Mouse (Mus musculus) embryonic facial prominence, embryonic 13.5 days (tissue): Measurements from ENCODE around the gene Slc22a12. TPM values are rescaled to one million over a fixed set of nuclear protein-coding genes. Genes with fewer than 3 reads are reported as not detected.
A peak's percentile ranks its signal among the peaks of the same experiment; 100 is the strongest.

ENCODE experiments used
- ATAC-seq: fragments of 200-750 bp; cut with Nextera tagmentation; 2 replicates; pipeline ENCODE4 v1.8.0; 2017; ENCODE audit warnings: low read depth; ENCODE audit not compliant: insufficient number of reproducible peaks, insufficient read depth, low FRiP score, low TSS enrichment
- H3K27ac ChIP-seq: fragments of 300-500 bp; sonication (generic); 2 replicates; pipeline ENCODE4 v1.5.1; 2015; ENCODE audit warnings: moderate library complexity, mild to moderate bottlenecking, inconsistent platforms
- H3K27me3 ChIP-seq: fragments of 300-500 bp; sonication (generic); 2 replicates; pipeline ENCODE4 v1.6.1; 2015; ENCODE audit warnings: mild to moderate bottlenecking, inconsistent platforms
- H3K36me3 ChIP-seq: fragments of 300-500 bp; sonication (generic); 2 replicates; pipeline ENCODE4 v1.6.1; 2015; ENCODE audit warnings: mild to moderate bottlenecking, inconsistent platforms
- H3K4me1 ChIP-seq: fragments of 300-500 bp; sonication (generic); 2 replicates; pipeline ENCODE4 v1.6.1; 2015; ENCODE audit warnings: inconsistent platforms
- H3K4me2 ChIP-seq: fragments of 300-500 bp; sonication (generic); 2 replicates; pipeline ENCODE4 v1.6.1; 2015; ENCODE audit warnings: moderate library complexity, mild to moderate bottlenecking, inconsistent platforms
- H3K4me3 ChIP-seq: fragments of 300-500 bp; sonication (generic); 2 replicates; pipeline ENCODE4 v1.5.1; 2015; ENCODE audit warnings: mild to moderate bottlenecking, inconsistent platforms
- H3K9ac ChIP-seq: fragments of 300-500 bp; sonication (generic); 2 replicates; pipeline ENCODE4 v1.6.1; 2015; ENCODE audit warnings: mild to moderate bottlenecking, inconsistent platforms
- H3K9me3 ChIP-seq: fragments of 300-500 bp; sonication (generic); 2 replicates; pipeline ENCODE4 v1.6.1; 2016; ENCODE audit warnings: inconsistent platforms
- WGBS: fragments of 180-500 bp; shearing (Covaris S2); methylation state at CpG from one replicate; pipeline ENCODE4 v1.1.7; 2015; ENCODE audit warnings: mixed read lengths; 5-methylcytosine and 5-hydroxymethylcytosine counted together
- polyA plus RNA-seq: library from polyadenylated mRNA; unstranded; fragments of >200 nt; fragmentation: Nextera tagmentation; extraction: Ambion mirVana; gene quantifications from 2 replicates; pipeline ENCODE4 v1.2.1, GENCODE M21; 2015

Slc22a12 gene
- polyA plus RNA-seq, 1 experiment from 2014 or later, result not detected

DNA sequence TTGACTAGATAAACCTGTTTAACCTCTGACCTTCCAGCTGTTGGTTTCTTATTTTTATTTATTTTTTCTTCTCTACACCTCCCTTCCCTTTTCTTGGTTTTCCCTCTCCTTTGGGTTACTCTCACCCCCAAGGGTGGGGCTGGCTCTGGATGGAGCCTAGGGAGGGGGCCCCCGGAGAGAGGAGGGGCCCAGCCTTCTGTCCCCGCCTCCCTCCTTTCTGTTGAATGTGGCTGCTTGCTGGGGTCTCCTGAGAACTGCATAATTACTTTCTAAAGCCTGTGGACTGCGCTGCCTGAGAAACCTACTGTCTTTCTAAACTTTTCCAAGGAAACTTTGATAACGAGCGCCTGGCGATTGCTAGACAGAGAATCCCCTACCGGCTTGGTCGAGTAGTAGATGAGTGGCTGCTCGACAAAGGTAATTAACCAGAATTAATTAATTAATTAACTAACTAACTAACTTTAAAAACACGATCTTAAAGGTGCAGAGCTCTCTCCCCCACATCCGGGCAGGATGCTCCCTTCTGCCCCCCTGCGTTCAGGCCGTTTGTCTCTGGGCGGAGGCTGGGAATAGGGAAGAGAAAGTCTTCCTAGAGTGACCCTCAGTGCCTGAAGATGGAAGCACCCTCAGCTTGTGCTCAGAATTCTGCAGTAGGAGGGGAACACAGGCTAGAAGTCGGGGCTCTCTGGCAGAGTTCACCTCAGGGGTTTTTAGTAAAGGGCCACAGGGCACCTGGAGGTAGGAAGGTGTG lies 29.3 kb downstream of the Slc22a12 start:
- ATAC-seq, result no peak
- Histone ChIP-seq H3K4me2 (no peak overlapping the region), H3K27me3 (peaks cover 46% of the 10 kb centered on the region), H3K27ac (no peak overlapping the region), H3K9ac (no peak overlapping the region), H3K9me3 (no peaks in the 10 kb centered on the region), H3K36me3 (no peaks in the 10 kb centered on the region), H3K4me1 (peaks cover 14% of the 10 kb centered on the region), H3K4me3 (no peak overlapping the region)
- WGBS, result 7% methylated on average over 15 of the region's 15 CpGs

- no peak for ATAC-seq
- Histone ChIP-seq H3K9me3 (no peaks in the 10 kb centered on the region), H3K4me2 (no peak overlapping the region), H3K4me3 (no peak overlapping the region), H3K4me1 (0 out of 2 replicates have a peak, but pooled peaks cover 7% of the 10 kb centered on the region), H3K27me3 (peaks cover 74% of the 10 kb centered on the region), H3K9ac (no peak overlapping the region), H3K27ac (no peak overlapping the region), H3K36me3 (no peaks in the 10 kb centered on the region)
- WGBS, result 77% methylated on average over 2 of the region's 2 CpGs
Measured at GRCm38 (mm10) chr19:6510546-6510945, 32.3 kb downstream of the Slc22a12 start.

DNA sequence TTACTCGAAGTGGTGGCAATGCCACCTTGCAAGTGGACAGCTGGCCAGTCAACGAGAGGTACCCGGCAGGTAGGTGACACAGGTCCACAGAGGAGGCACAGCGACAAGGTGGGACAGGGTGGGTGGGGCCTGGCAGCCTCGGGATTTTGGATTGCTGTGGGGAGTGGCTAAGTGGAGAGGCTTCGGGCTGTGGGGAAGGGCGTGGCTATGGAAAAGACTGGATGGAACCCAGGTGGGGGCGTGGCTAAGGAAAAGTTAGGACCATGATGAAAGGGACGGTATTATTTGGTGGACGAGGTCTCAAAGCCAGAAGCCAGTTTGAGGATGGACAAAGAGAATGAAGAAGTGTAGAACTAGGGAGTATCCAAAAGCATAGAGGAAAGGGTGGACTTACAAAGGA lies 33.0 kb downstream of the Slc22a12 start:
- Histone ChIP-seq H3K4me1 (0 out of 2 replicates have a peak, but pooled peaks cover 7% of the 10 kb centered on the region), H3K4me2 (no peak overlapping the region), H3K9ac (no peak overlapping the region), H3K9me3 (no peaks in the 10 kb centered on the region), H3K36me3 (no peaks in the 10 kb centered on the region), H3K27ac (no peak overlapping the region), H3K4me3 (no peak overlapping the region), H3K27me3 (peaks cover 81% of the 10 kb centered on the region)
- ATAC-seq, result no peak
- 67% methylated on average over 10 of the region's 10 CpGs for WGBS

- 48% methylated on average over 10 of the region's 10 CpGs for WGBS
- H3K9me3 ChIP-seq, result no peaks in the 10 kb centered on the region
- peaks cover 80% of the 10 kb centered on the region for H3K27me3 ChIP-seq
- no peak overlapping the region for H3K9ac ChIP-seq
- peaks cover 13% of the 10 kb centered on the region for H3K4me1 ChIP-seq
- no peak overlapping the region for H3K4me2 ChIP-seq
- no peaks in the 10 kb centered on the region for H3K36me3 ChIP-seq
- no peak for ATAC-seq
- H3K27ac ChIP-seq, result no peak overlapping the region
- no peak overlapping the region for H3K4me3 ChIP-seq
Measured at GRCm38 (mm10) chr19:6507393-6507792, 35.4 kb downstream of the Slc22a12 start.

DNA sequence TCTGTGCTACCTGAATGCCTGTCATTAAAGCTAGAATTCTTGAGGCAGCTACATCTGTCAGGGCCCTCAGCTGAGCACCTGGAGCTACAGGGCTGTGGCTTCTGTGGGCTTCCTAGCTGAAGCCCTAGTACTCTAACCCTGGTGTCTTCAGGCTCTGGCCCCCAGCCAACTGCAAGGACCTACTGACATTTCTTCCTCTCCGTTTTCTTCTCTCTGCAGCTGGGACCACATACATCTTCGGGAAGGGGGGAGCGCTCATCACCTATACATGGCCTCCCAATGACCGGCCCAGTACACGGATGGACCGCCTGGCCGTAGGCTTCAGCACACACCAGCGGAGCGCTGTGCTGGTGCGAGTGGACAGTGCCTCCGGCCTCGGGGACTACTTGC lies 38.2 kb downstream of the Slc22a12 start:
- peaks cover 86% of the 10 kb centered on the region for H3K27me3 ChIP-seq
- H3K9me3 ChIP-seq, result no peaks in the 10 kb centered on the region
- WGBS, result 91% methylated on average over 12 of the region's 12 CpGs
- H3K9ac ChIP-seq, result no peak overlapping the region
- no peaks in the 10 kb centered on the region for H3K36me3 ChIP-seq
- no peak for ATAC-seq
- H3K4me1 ChIP-seq, result peaks cover 23% of the 10 kb centered on the region
- H3K4me3 ChIP-seq, result no peak overlapping the region
- H3K27ac ChIP-seq, result no peak overlapping the region
- H3K4me2 ChIP-seq, result no peak overlapping the region

DNA sequence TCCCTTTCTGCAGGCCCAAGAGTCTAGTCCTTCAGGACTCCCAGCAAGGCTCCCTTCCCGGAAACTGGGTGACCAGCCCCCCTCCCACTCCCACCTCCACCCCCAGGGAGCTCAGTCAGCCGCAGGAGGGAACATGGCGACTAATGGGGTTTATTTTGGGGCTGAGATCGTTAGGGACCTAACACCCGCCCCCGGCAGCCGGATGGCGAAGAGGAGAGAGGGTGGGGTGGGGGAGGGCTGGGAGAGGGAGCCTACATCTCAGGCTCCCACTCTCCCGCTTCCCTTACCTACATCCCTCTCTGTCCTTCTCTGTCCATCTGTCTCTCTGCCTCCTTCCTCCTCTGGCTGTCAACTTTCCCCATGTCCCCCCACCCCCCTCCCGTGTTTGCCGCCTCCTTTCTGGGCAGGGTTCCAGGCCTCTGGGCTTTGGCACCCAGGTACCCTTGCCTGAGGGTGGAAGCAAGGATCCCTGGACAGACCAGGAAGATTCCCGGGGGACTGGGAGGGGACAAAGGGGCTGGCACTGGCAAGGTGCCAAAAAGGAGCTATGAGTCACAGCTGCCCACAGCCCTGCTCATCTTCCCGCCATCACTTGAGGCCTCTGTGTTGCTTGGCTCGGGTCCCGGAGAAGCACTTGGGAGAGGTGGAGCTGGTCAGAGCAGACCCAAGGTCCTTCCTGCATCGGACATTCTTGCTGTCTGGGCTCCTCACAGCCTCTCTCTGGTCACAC lies 38.7 kb downstream of the Slc22a12 start:
- Histone ChIP-seq H3K27me3 (peaks cover 91% of the 10 kb centered on the region), H3K36me3 (no peaks in the 10 kb centered on the region), H3K9me3 (no peaks in the 10 kb centered on the region), H3K4me2 (no peak overlapping the region), H3K4me1 (peaks cover 23% of the 10 kb centered on the region), H3K4me3 (no peak overlapping the region), H3K27ac (no peak overlapping the region), H3K9ac (no peak overlapping the region)
- WGBS, result 44% methylated on average over 12 of the region's 16 CpGs
- ATAC-seq, result no peak

- H3K4me3 ChIP-seq, result peak overlapping the region; percentile 37
- H3K4me1 ChIP-seq, result peaks cover 33% of the 10 kb centered on the region
- peaks cover 99% of the 10 kb centered on the region for H3K27me3 ChIP-seq
- H3K9me3 ChIP-seq, result no peaks in the 10 kb centered on the region
- no peaks in the 10 kb centered on the region for H3K36me3 ChIP-seq
- 4% methylated on average over 20 of the region's 20 CpGs for WGBS
- ATAC-seq, result no peak
- H3K27ac ChIP-seq, result no peak overlapping the region
- peak overlapping the region; percentile 73 for H3K4me2 ChIP-seq
- no peak overlapping the region for H3K9ac ChIP-seq
Measured at GRCm38 (mm10) chr19:6502543-6503319, 40.1 kb downstream of the Slc22a12 start.

DNA sequence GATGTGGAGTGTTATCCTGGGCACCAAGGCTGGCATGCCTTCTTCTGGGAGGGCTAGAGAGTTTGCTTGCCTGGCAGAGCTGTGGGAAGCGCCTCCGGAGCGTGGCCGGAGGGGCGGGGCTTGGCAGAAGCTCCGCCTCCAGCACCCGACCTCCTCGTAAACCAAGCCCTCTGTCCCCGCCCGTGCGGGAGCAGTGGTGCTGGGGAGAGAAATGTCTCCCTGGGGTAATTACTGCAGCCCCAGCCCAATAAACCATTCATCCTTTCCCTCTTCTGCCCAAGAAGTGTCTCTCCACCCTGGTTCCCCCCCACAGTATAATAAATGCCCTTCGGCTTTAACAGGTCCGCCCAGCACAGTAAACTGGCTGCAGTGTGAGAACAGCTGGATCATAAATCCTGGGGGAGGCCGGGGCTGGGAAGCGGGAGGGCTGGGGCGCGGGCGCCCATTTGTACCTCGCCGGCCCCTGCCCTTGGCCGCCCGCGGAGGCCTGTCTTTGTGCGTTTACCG lies 40.7 kb downstream of the Slc22a12 start:
- Histone ChIP-seq H3K27ac (no peak overlapping the region), H3K4me3 (peak overlapping the region; percentile 37), H3K27me3 (peaks cover 99% of the 10 kb centered on the region), H3K9ac (no peak overlapping the region), H3K9me3 (no peaks in the 10 kb centered on the region), H3K4me1 (peaks cover 35% of the 10 kb centered on the region), H3K4me2 (peak overlapping the region; percentile 73), H3K36me3 (no peaks in the 10 kb centered on the region)
- under 1% methylated on average over 25 of the region's 25 CpGs for WGBS
- 0 out of 2 replicates have a peak, but pooled peaks have one; percentile 18 for ATAC-seq

- no peak for ATAC-seq
- H3K4me3 ChIP-seq, result no peak overlapping the region
- no peaks in the 10 kb centered on the region for H3K36me3 ChIP-seq
- no peak overlapping the region for H3K27ac ChIP-seq
- H3K4me1 ChIP-seq, result peaks cover 35% of the 10 kb centered on the region
- H3K9ac ChIP-seq, result no peak overlapping the region
- H3K9me3 ChIP-seq, result no peaks in the 10 kb centered on the region
- H3K4me2 ChIP-seq, result no peak overlapping the region
- 35% methylated on average over 2 of the region's 2 CpGs for WGBS
- peaks cover 98% of the 10 kb centered on the region for H3K27me3 ChIP-seq
Measured at GRCm38 (mm10) chr19:6500636-6501025, 42.2 kb downstream of the Slc22a12 start.

- Histone ChIP-seq H3K27me3 (peaks cover 98% of the 10 kb centered on the region), H3K27ac (no peak overlapping the region), H3K4me1 (peaks cover 35% of the 10 kb centered on the region), H3K9me3 (no peaks in the 10 kb centered on the region), H3K36me3 (no peaks in the 10 kb centered on the region), H3K9ac (no peak overlapping the region), H3K4me2 (peak overlapping the region; percentile 3; the same call in 1 of the 2 replicates), H3K4me3 (no peak overlapping the region)
- WGBS, result 53% methylated on average over 6 of the region's 6 CpGs
- no peak for ATAC-seq
Measured at GRCm38 (mm10) chr19:6499860-6500635, 42.8 kb downstream of the Slc22a12 start.
